Mouse (Mus musculus): ENCODE measurements around the gene Olfr1290.

Olfr1290 gene

DNA sequence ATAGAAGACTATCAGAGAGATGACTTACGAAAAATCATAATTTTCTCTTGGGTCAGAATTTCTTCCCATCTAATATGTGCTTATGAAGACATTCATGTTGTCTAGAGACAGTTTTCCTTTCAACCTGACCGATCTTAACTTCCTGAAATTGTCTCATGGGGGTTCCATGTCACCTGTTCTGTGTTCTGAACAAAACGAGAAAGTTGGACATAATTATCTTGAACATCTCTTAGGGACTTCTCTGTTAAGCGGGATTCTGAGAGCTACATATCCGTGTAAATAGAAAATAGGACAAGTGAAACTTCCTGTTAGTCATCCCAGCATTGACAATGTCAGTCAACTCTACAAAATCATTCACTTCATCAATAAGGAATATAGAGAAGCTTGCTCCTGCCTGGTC lies at the start of gene Olfr1290:
Gene Olfr1290 (minus strand): TSS at position 101 of the 400 bp plus-strand sequence.
- DNase-seq (ENCODE audit: low read depth, low spot score) = no peak

DNA sequence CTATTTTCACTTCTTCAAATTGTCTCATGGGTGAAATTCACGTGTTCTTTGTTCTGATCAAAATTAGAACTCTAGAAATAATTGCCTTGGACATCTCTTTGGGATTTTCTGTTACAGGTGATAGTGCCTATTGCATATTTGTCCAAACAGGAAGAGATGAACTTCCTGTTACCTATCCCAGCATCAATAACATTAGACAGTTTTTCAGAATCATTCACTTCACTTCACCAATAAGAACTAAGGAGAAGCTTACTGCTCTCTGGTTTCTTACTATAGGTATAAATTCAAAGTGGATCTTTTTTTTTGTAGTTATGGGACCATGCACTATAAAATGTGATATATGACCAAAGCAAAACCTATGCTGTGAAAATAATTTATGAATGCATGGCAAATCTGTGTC lies 46.6 kb upstream of the Olfr1290 start, which contains the start of gene Olfr1294:
Gene Olfr1294 (minus strand): TSS at position 101 of the 400 bp plus-strand sequence.
- no peak for DNase-seq (ENCODE audit: low read depth, low spot score)

DNA sequence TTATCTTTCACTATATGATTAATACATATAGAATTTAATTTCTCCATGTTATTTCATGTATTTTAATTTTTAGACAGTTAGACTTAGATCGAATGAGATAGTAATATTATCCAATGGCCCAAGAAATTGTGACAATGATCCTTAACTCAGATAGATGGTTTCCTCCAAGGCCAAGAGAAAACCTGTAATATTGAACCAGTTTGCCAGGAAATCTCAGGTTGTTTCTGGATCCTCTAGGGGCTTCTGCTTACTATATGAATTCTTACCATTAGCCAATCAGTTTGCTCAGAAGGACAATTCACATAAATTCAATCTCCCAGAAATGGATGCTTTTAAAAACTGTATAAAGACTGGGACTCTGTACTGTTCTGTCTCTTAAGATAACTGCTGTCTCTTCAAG lies 31.3 kb upstream of the Olfr1290 start, which contains the start of gene Olfr1293-ps:
Gene Olfr1293-ps (plus strand): TSS at position 301 of the 400 bp plus-strand sequence.
- no peak for DNase-seq (ENCODE audit: low read depth, low spot score)

DNA sequence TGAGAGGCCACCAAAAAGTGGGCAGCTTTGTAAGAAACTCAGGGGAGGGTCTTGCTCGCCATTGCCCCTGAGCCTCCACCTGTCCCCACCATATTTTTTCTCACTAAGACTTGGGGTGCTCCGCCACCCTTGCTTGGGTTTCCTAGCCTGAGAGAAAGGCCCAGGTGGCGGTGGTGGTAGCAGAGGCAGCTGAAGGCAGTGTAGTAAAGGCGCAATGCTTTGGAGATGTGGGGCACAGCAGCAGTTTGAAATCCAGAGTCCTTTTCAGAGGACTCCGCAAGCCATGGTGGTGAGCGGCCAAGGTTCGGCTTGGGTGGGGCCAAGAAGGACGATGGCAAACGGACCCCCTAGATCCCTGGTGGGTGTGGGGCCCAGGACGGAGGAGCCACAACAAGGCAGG lies 23.8 kb upstream of the Olfr1290 start:
- DNase-seq (ENCODE audit: low read depth, low spot score) = no peak

DNA sequence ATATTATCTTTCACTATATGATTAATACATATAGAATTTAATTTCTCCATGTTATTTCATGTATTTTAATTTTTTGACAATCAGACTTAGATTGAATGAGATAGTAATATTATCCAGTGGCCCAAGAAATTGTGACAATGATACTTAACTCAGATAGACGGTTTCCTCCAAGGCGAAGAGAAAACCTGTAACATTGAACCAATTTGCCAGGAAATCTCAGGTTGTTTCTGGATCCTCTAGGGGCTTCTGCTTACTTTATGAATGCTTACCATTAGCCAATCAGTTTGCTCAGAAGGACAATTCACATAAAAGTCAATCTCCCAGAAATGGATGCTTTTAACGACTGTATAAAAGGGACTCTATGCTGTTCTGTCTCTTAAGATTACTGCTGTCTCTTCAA lies 3.3 kb upstream of the Olfr1290 start, which contains the start of gene Olfr1291-ps1:
Gene Olfr1291-ps1 (plus strand): TSS at position 301 of the 400 bp plus-strand sequence.
- no peak for DNase-seq (ENCODE audit: low read depth, low spot score)

DNA sequence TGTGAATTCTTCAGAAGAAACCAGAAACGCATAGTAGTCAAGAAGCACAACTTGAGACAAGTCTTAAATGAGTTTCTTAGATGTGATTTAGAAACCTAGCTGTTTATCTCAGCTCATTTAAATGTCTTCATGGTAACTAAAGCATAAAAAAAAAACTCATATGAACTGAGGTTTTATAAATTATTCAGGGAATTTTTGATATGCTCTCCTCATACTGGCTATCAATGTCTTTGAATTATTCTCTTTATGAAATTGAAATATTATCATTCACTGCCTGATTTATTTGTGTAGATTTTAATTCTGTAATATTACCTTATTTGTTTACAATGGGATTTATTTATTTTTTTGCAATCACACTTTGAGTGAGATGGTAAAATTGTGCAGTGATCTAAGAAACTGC lies 13.1 kb downstream of the Olfr1290 start, which contains the start of gene Olfr1289:
Gene Olfr1289 (plus strand): TSS at position 301 of the 400 bp plus-strand sequence.
- no peak for DNase-seq (ENCODE audit: low read depth, low spot score)

DNA sequence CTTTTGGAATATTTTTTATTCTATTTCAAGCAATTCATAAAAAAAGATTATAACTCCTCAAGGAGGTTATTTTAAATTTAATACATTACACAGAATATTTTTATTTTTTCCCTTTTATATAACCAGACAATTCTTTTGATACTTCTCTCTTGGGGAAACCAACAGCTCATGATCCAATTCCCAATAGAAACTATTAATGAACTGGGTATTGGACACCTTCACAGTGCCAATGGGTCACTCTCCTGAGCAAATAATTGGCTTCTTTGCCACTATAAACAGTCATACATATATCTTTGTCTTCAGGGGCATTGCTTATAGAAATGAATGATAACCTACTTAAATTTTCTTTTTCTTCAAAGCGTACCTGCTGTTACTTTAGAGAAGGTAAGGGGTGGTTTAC lies 19.8 kb downstream of the Olfr1290 start, which contains the start of gene Olfr1288:
Gene Olfr1288 (plus strand): TSS at position 301 of the 400 bp plus-strand sequence.
- no peak for DNase-seq (ENCODE audit: low read depth, low spot score)

DNA sequence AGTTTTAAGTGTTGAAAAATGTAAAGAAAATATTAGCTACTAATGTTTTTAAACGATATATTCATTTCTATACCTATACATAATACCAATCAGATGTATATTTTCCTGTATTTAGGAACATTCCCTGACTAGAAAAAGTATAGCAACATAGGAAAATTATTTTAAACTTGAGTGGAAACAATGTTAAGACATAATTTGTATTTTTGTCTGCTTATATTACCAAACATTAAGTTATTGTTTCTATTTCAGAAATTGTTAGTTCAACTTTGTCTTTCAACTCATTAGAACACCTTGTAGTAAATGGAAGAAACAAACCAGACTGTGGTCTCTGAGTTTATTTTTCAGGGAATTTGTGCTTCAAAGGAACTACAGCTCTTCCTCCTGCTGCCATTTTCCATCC lies 44.8 kb downstream of the Olfr1290 start, which contains the start of gene Olfr1287:
Gene Olfr1287 (plus strand): TSS at position 301 of the 400 bp plus-strand sequence.
- DNase-seq (ENCODE audit: low read depth, low spot score) = no peak
